ENCODE assay signal across 28 mouse cellular contexts in genomic region chr14:54951587-54951986, GRCm38 (mm10). TPM values are rescaled to one million over a fixed set of nuclear protein-coding genes. Genes with fewer than 3 reads are reported as not detected.
DNase-seq lines count a peak whose midpoint lies in the region; ATAC-seq and TF ChIP-seq lines count a peak whose summit lies in the region.
"Had no signal": no experiment of that assay in that cellular context is flagged by ENCODE, and none has a peak within 500 bp of the region (broad histone marks: within the 10 kb centered on the region; RNA-seq: fewer than 3 reads in every experiment).

No protein-coding gene starts in this region.

- H3K27me3 ChIP-seq in heart, adult 2 months (ENCODE audit: control insufficient read depth, insufficient read depth, low read length), result no peaks in the 10 kb centered on the region; the same call in 1 of the 2 replicates
- H3K27me3 ChIP-seq in heart, embryonic 10.5 days (ENCODE audit: insufficient read depth, poor library complexity, severe bottlenecking), result no peaks in the 10 kb centered on the region
- peaks cover 8% of the 10 kb centered on the region for H3K27me3 ChIP-seq in heart, embryonic 12.5 days (replicated peaks)
- no peaks in the 10 kb centered on the region for H3K27me3 ChIP-seq in heart, postnatal 0 days (ENCODE audit: control insufficient read depth, insufficient read depth, low read length)
- H3K27me3 ChIP-seq: embryonic facial prominence, embryonic 12.5 days; forebrain, embryonic 13.5 days; forebrain, embryonic 15.5 days had no signal

- 69% methylated on average over 6 of the region's 6 CpGs for WGBS in heart, adult 2 months
- 78% methylated on average over 6 of the region's 6 CpGs for WGBS in heart, embryonic 10.5 days
- WGBS in heart, embryonic 12.5 days, result 74% methylated on average over 6 of the region's 6 CpGs
- WGBS in heart, postnatal 0 days, result 81% methylated on average over 6 of the region's 6 CpGs

- no peak for ATAC-seq in heart, embryonic 12.5 days (ENCODE audit: insufficient number of reproducible peaks, low FRiP score)
- ATAC-seq in heart, postnatal 0 days (ENCODE audit: insufficient read depth, low read depth), result no peak
- ATAC-seq: activated CD4-positive, CD25-positive, alpha-beta regulatory T cell, adult 4 months; CD4-positive, CD25-positive, alpha-beta regulatory T cell, adult 4 months; forebrain, embryonic 13.5 days; forebrain, embryonic 15.5 days; Patski had no signal

- H3K4me1 ChIP-seq in heart, adult 2 months (ENCODE audit: control insufficient read depth, insufficient read depth, low read length), result no peaks in the 10 kb centered on the region; the same call in 1 of the 2 replicates
- peaks cover 14% of the 10 kb centered on the region; the same call in 1 of the 2 replicates for H3K4me1 ChIP-seq in heart, embryonic 10.5 days
- H3K4me1 ChIP-seq in heart, embryonic 12.5 days (replicated peaks), result peaks cover 33% of the 10 kb centered on the region
- H3K4me1 ChIP-seq in heart, postnatal 0 days (ENCODE audit: control insufficient read depth, insufficient read depth), result no peaks in the 10 kb centered on the region
- H3K4me1 ChIP-seq: embryonic facial prominence, embryonic 10.5 days; embryonic facial prominence, embryonic 12.5 days; forebrain, embryonic 13.5 days; forebrain, embryonic 15.5 days had no signal

- H3K36me3 ChIP-seq in heart, adult 2 months (ENCODE audit: control insufficient read depth, insufficient read depth, low read length), result peaks cover 3% of the 10 kb centered on the region
- peaks cover 87% of the 10 kb centered on the region for H3K36me3 ChIP-seq in heart, embryonic 10.5 days
- H3K36me3 ChIP-seq in heart, embryonic 12.5 days, result peaks cover 89% of the 10 kb centered on the region
- H3K36me3 ChIP-seq in heart, postnatal 0 days (replicated peaks; ENCODE audit: control insufficient read depth, insufficient read depth, low read length), result peaks cover 91% of the 10 kb centered on the region
- H3K36me3 ChIP-seq: embryonic facial prominence, embryonic 10.5 days; embryonic facial prominence, embryonic 12.5 days; forebrain, embryonic 15.5 days; G1E had no signal

- no peak for TF ChIP-seq CTCF in heart, adult 2 months (IDR thresholded peaks at IDR 0.05)
- no peak for TF ChIP-seq CTCF in heart, postnatal 0 days (IDR thresholded peaks at IDR 0.05; ENCODE audit: low read depth)

- H3K9me3 ChIP-seq in heart, embryonic 10.5 days, result no peaks in the 10 kb centered on the region
- H3K9me3 ChIP-seq in heart, embryonic 12.5 days (replicated peaks), result no peaks in the 10 kb centered on the region
- H3K9me3 ChIP-seq in heart, postnatal 0 days (replicated peaks; ENCODE audit: control insufficient read depth, low read length), result no peaks in the 10 kb centered on the region
- H3K9me3 ChIP-seq: embryonic facial prominence, embryonic 10.5 days; embryonic facial prominence, embryonic 12.5 days; forebrain, embryonic 13.5 days; forebrain, embryonic 15.5 days; G1E had no signal

- H3K79me2 ChIP-seq in heart, adult 2 months (replicated peaks; ENCODE audit: control insufficient read depth, insufficient read depth, low read length), result no peaks in the 10 kb centered on the region

- H3K4me3 ChIP-seq in heart, adult 2 months, result no peak overlapping the region
- no peak overlapping the region for H3K4me3 ChIP-seq in heart, embryonic 10.5 days
- no peak overlapping the region for H3K4me3 ChIP-seq in heart, embryonic 12.5 days
- H3K4me3 ChIP-seq in heart, postnatal 0 days (ENCODE audit: low read depth, low read length), result no peak overlapping the region
- H3K4me3 ChIP-seq: embryonic facial prominence, embryonic 10.5 days; embryonic facial prominence, embryonic 12.5 days; forebrain, embryonic 13.5 days; forebrain, embryonic 15.5 days had no signal

- no peak overlapping the region for H3K27ac ChIP-seq in heart, adult 2 months
- H3K27ac ChIP-seq in heart, embryonic 10.5 days, result no peak overlapping the region
- peak overlapping the region; percentile 13; the same call in 1 of the 2 replicates for H3K27ac ChIP-seq in heart, embryonic 12.5 days (ENCODE audit: poor library complexity, severe bottlenecking)
- H3K27ac ChIP-seq in heart, postnatal 0 days (ENCODE audit: low read depth), result peak overlapping the region; percentile 63; the same call in 1 of the 2 replicates
- H3K27ac ChIP-seq: embryonic facial prominence, embryonic 10.5 days; embryonic facial prominence, embryonic 12.5 days; forebrain, embryonic 13.5 days; forebrain, embryonic 15.5 days had no signal

- 0 out of 2 replicates have a peak overlapping the region, but pooled peaks have one; percentile 21 for H3K9ac ChIP-seq in heart, adult 2 months (ENCODE audit: low read depth, low read length)
- no peak overlapping the region for H3K9ac ChIP-seq in heart, embryonic 12.5 days
- no peak overlapping the region for H3K9ac ChIP-seq in heart, postnatal 0 days (replicated peaks; ENCODE audit: low read depth, low read length)
- H3K9ac ChIP-seq: embryonic facial prominence, embryonic 12.5 days; forebrain, embryonic 13.5 days; forebrain, embryonic 15.5 days had no signal

- no peak overlapping the region for H3K4me2 ChIP-seq in heart, embryonic 12.5 days
- no peak overlapping the region for H3K4me2 ChIP-seq in heart, postnatal 0 days (ENCODE audit: low read depth, low read length)
- H3K4me2 ChIP-seq: embryonic facial prominence, embryonic 12.5 days; forebrain, embryonic 13.5 days; forebrain, embryonic 15.5 days had no signal

- TF ChIP-seq POLR2A in heart, adult 2 months (IDR thresholded peaks at IDR 0.05; ENCODE audit: insufficient read depth, low read depth, low read length), result peak; percentile 88

- intact Hi-C loops in heart, adult 2 months (cut with DNase I), result no loop called here
- intact Hi-C loops in heart, postnatal 25 days (cut with DNase I), result no loop called here
- intact Hi-C loops in heart, postnatal 10 days (cut with DNase I), result no loop called here

- TF ChIP-seq EP300 in heart, adult 2 months (IDR thresholded peaks at IDR 0.05; ENCODE audit: insufficient read depth, low read depth, low read length), result peak; percentile 93
- peak; percentile 83; the same call in 1 of the 2 replicates for TF ChIP-seq EP300 in heart, postnatal 0 days (IDR thresholded peaks at IDR 0.05; ENCODE audit: low read depth)

- DNase-seq in heart, adult 2 months, result no peak
- DNase-seq in heart, embryonic 10.5 days (ENCODE audit: low spot score), result no peak
- DNase-seq in heart, postnatal 25 days (ENCODE audit: low spot score), result no peak
- DNase-seq in heart, postnatal 0 days (ENCODE audit: low spot score), result no peak
- no peak for DNase-seq in heart, postnatal 10 days
- DNase-seq: adrenal gland, adult 8-10 months; adrenal gland, postnatal 14 days; adrenal gland, postnatal 36 days; B cell, adult 2 months; cerebellum, adult 11-12 months; cerebellum, adult 2 months; cerebellum, adult 9-10 months; cerebellum, postnatal 10 days; cerebellum, postnatal 25 days had no signal

RNA-seq across cellular contexts. Expression of gene Myh6, which starts 15.1 kb away (rescaled TPM):
- total RNA-seq in heart, adult 2 months (2021), result over 10,000 TPM; 19,033 to 21,149 TPM
- polyA plus RNA-seq in heart, adult 2 months (2012; rRNA removed), result 6,249 and 7,266 TPM in 2 replicates
- polyA plus RNA-seq in heart, embryonic 10.5 days (2016; fragmentation: Nextera tagmentation; extraction: Ambion mirVana), result 2,034 and 3,157 TPM in 2 replicates
- polyA plus RNA-seq in heart, embryonic 12.5 days (2016; fragmentation: Nextera tagmentation; extraction: Ambion mirVana), result 2,737 and 2,858 TPM in 2 replicates
- total RNA-seq in heart, postnatal 25 days (2021), result over 10,000 TPM; 23,221 to 24,394 TPM
- 3,860 and 3,976 TPM in 2 replicates for total RNA-seq in heart, postnatal 0 days (2014; rRNA removed; ENCODE audit: low replicate concordance)
- 8,242 and 9,737 TPM in 2 replicates for polyA plus RNA-seq in heart, postnatal 0 days (2015; fragmentation: Nextera tagmentation; extraction: Ambion mirVana)
- over 10,000 TPM; 20,580 to 20,870 TPM for total RNA-seq in heart, postnatal 10 days (2021)
- total RNA-seq: adrenal gland, adult 8-10 months; adrenal gland, postnatal 36 days had no signal
- polyA plus RNA-seq: activated CD4-positive, CD25-positive, alpha-beta regulatory T cell, adult 4 months; CD4-positive, CD25-positive, alpha-beta regulatory T cell, adult 4 months; forebrain, embryonic 11.5 days had no signal

RNA-seq across cellular contexts. Expression of gene Cmtm5, which starts 15.5 kb away (rescaled TPM):
- under 1 TPM in 1 of 2 experiments, not detected in 1; 0.30 TPM for total RNA-seq in heart, adult 2 months (2021)
- polyA plus RNA-seq in heart, adult 2 months (2012; rRNA removed), result 1.8 and 2.9 TPM in 2 replicates
- 0.97 and 1.5 TPM in 2 replicates for polyA plus RNA-seq in heart, embryonic 10.5 days (2016; fragmentation: Nextera tagmentation; extraction: Ambion mirVana)
- 0.57 and 0.89 TPM in 2 replicates for polyA plus RNA-seq in heart, embryonic 12.5 days (2016; fragmentation: Nextera tagmentation; extraction: Ambion mirVana)
- under 1 TPM; 0.29 to 0.36 TPM for total RNA-seq in heart, postnatal 25 days (2021)
- total RNA-seq in heart, postnatal 0 days (2014; rRNA removed; ENCODE audit: low replicate concordance), result 3.1 and 8.1 TPM in 2 replicates
- 0.34 and 0.85 TPM in 2 replicates for polyA plus RNA-seq in heart, postnatal 0 days (2015; fragmentation: Nextera tagmentation; extraction: Ambion mirVana)
- under 1 TPM in 1 of 2 experiments, not detected in 1; 0.91 TPM for total RNA-seq in heart, postnatal 10 days (2021)
- total RNA-seq: CH12.LX, G1E had no signal
- polyA plus RNA-seq: CD4-positive, CD25-positive, alpha-beta regulatory T cell, adult 4 months; G1E; Patski had no signal

RNA-seq across cellular contexts. Expression of gene Il25, which starts 19.1 kb away (rescaled TPM):
- total RNA-seq in heart, adult 2 months (2021), result not detected
- not detected in 2 replicates for polyA plus RNA-seq in heart, adult 2 months (2012; rRNA removed)
- not detected in 2 replicates for polyA plus RNA-seq in heart, embryonic 10.5 days (2016; fragmentation: Nextera tagmentation; extraction: Ambion mirVana)
- polyA plus RNA-seq in heart, embryonic 12.5 days (2016; fragmentation: Nextera tagmentation; extraction: Ambion mirVana), result not detected in 2 replicates
- not detected for total RNA-seq in heart, postnatal 25 days (2021)
- not detected in 2 replicates for total RNA-seq in heart, postnatal 0 days (2014; rRNA removed; ENCODE audit: low replicate concordance)
- 0.11 TPM in 1 of 2 replicates, not detected in the other for polyA plus RNA-seq in heart, postnatal 0 days (2015; fragmentation: Nextera tagmentation; extraction: Ambion mirVana)
- total RNA-seq in heart, postnatal 10 days (2021), result not detected
- total RNA-seq: adrenal gland, adult 18-20 months; adrenal gland, adult 8-10 months; adrenal gland, postnatal 14 days; adrenal gland, postnatal 36 days; CH12.LX; G1E had no signal
- polyA plus RNA-seq: activated CD4-positive, CD25-positive, alpha-beta regulatory T cell, adult 4 months; CD4-positive, CD25-positive, alpha-beta regulatory T cell, adult 4 months; embryonic facial prominence, embryonic 10.5 days; forebrain, embryonic 11.5 days; G1E; Patski had no signal

RNA-seq across cellular contexts. Expression of gene Gm17428, which starts 25.1 kb away (rescaled TPM):
- not detected for total RNA-seq in heart, adult 2 months (2021)
- not detected in 2 replicates for polyA plus RNA-seq in heart, adult 2 months (2012; rRNA removed)
- not detected in 2 replicates for polyA plus RNA-seq in heart, embryonic 10.5 days (2016; fragmentation: Nextera tagmentation; extraction: Ambion mirVana)
- not detected in 2 replicates for polyA plus RNA-seq in heart, embryonic 12.5 days (2016; fragmentation: Nextera tagmentation; extraction: Ambion mirVana)
- not detected for total RNA-seq in heart, postnatal 25 days (2021)
- total RNA-seq in heart, postnatal 0 days (2014; rRNA removed; ENCODE audit: low replicate concordance), result not detected in 2 replicates
- polyA plus RNA-seq in heart, postnatal 0 days (2015; fragmentation: Nextera tagmentation; extraction: Ambion mirVana), result not detected in 2 replicates
- total RNA-seq in heart, postnatal 10 days (2021), result not detected
- total RNA-seq: adrenal gland, adult 18-20 months; adrenal gland, adult 8-10 months; adrenal gland, postnatal 14 days; adrenal gland, postnatal 36 days; CH12.LX; G1E had no signal
- polyA plus RNA-seq: activated CD4-positive, CD25-positive, alpha-beta regulatory T cell, adult 4 months; CD4-positive, CD25-positive, alpha-beta regulatory T cell, adult 4 months; cerebellum, adult 2 months; cortical plate, adult 2 months; embryonic facial prominence, embryonic 10.5 days; embryonic facial prominence, embryonic 12.5 days; embryonic facial prominence, embryonic 14.5 days; forebrain, embryonic 11.5 days; forebrain, embryonic 13.5 days; forebrain, embryonic 15.5 days; G1E; Patski had no signal

RNA-seq across cellular contexts. Expression of gene Efs, which starts 25.7 kb away (rescaled TPM):
- 1 to 10 TPM; 1.9 to 3.0 TPM for total RNA-seq in heart, adult 2 months (2021)
- polyA plus RNA-seq in heart, adult 2 months (2012; rRNA removed), result 5.1 and 5.4 TPM in 2 replicates
- polyA plus RNA-seq in heart, embryonic 10.5 days (2016; fragmentation: Nextera tagmentation; extraction: Ambion mirVana), result 16.7 and 23.5 TPM in 2 replicates
- polyA plus RNA-seq in heart, embryonic 12.5 days (2016; fragmentation: Nextera tagmentation; extraction: Ambion mirVana), result 15.0 and 16.7 TPM in 2 replicates
- total RNA-seq in heart, postnatal 25 days (2021), result 1 to 10 TPM; 2.8 to 3.0 TPM
- total RNA-seq in heart, postnatal 0 days (2014; rRNA removed; ENCODE audit: low replicate concordance), result 12.5 and 22.2 TPM in 2 replicates
- polyA plus RNA-seq in heart, postnatal 0 days (2015; fragmentation: Nextera tagmentation; extraction: Ambion mirVana), result 3.9 and 4.1 TPM in 2 replicates
- total RNA-seq in heart, postnatal 10 days (2021), result 1 to 10 TPM; 7.4 TPM
- total RNA-seq: CH12.LX, G1E had no signal
- polyA plus RNA-seq: activated CD4-positive, CD25-positive, alpha-beta regulatory T cell, adult 4 months; CD4-positive, CD25-positive, alpha-beta regulatory T cell, adult 4 months; G1E; Patski had no signal

Comparison
In these comparisons a context has a peak if more than half of its experiments do, and no peak if none do; other contexts are left out.
1. H3K27ac ChIP-seq: peak in heart, embryonic 12.5 days (single experiment) and heart, postnatal 0 days (single experiment); none in heart, adult 2 months (single experiment) and heart, embryonic 10.5 days (single experiment).